Mouse (Mus musculus) thymus, adult 2 months (tissue): Measurements from ENCODE around the gene C1s1. TPM values are rescaled to one million over a fixed set of nuclear protein-coding genes. Genes with fewer than 3 reads are reported as not detected.
A peak's percentile ranks its signal among the peaks of the same experiment; 100 is the strongest.
"Not testable (repeated sequence)": the region's sequence is repeated elsewhere in the genome, so short reads cannot be mapped to it uniquely, and the experiment has no call there.

ENCODE experiments used
- DNase-seq: peaks from one replicate; pipeline ENCODE4 v3.0.0; 2021
- H3K27ac ChIP-seq: fragments of 200-500 bp; 2 replicates; pipeline ENCODE4 v1.5.1; 2012; ENCODE audit warnings: low read length, control low read depth; ENCODE audit not compliant: control insufficient read depth, insufficient read depth
- H3K27me3 ChIP-seq: fragments of 200-500 bp; 2 replicates; pipeline ENCODE4 v1.6.1; 2012; ENCODE audit warnings: mild to moderate bottlenecking, low read length, moderate library complexity, mixed read lengths; ENCODE audit not compliant: control insufficient read depth, insufficient read depth
- H3K36me3 ChIP-seq: fragments of 200-500 bp; 2 replicates; pipeline ENCODE4 v1.6.1; 2012; ENCODE audit warnings: mild to moderate bottlenecking, low read length, moderate library complexity; ENCODE audit not compliant: control insufficient read depth, insufficient read depth
- H3K4me1 ChIP-seq: fragments of 200-500 bp; replicated peaks from 2 replicates; pipeline ENCODE4 v1.6.1; 2012; ENCODE audit warnings: low read length; ENCODE audit not compliant: control insufficient read depth, insufficient read depth
- H3K4me3 ChIP-seq: fragments of 200-500 bp; 2 replicates; pipeline ENCODE4 v1.5.1; 2012; ENCODE audit warnings: mild to moderate bottlenecking, low read length, control low read depth, moderate library complexity; ENCODE audit not compliant: control insufficient read depth, insufficient read depth
- CTCF ChIP-seq: fragments of 200-500 bp; IDR thresholded peaks from 2 replicates; pipeline ENCODE4 v1.5.1; 2012; ENCODE audit warnings: mild to moderate bottlenecking, control low read depth, low read length, moderate library complexity, borderline replicate concordance; ENCODE audit not compliant: control insufficient read depth, poor library complexity, insufficient read depth; ENCODE audit errors: extremely low read depth
- POLR2A ChIP-seq: fragments of 200-500 bp; IDR thresholded peaks from 2 replicates; pipeline ENCODE4 v1.6.1; 2012; ENCODE audit warnings: mild to moderate bottlenecking, low read length, control low read depth, moderate library complexity; ENCODE audit not compliant: control insufficient read depth, poor library complexity, insufficient read depth; ENCODE audit errors: extremely low read depth
- WGBS: fragments of 180-500 bp; shearing (Covaris S2); methylation state at CpG from one replicate; pipeline ENCODE4 v1.1.7; 2018; 5-methylcytosine and 5-hydroxymethylcytosine counted together
- polyA plus RNA-seq: library from polyadenylated mRNA; depleted of rRNA; stranded (reverse); fragments of >200 nt; gene quantifications from 2 replicates; pipeline ENCODE4 v1.2.3, GENCODE M21; 2012; rRNA removed

Gene C1s1
- 17.3 and 26.8 TPM in 2 replicates for polyA plus RNA-seq

GRCm38 (mm10) chr6:124542284-124542683, at the start of gene C1s1:
TSS of gene C1s1 (minus strand) at chr6:124542359.
- not testable (repeated sequence) for H3K4me3 ChIP-seq, H3K36me3 ChIP-seq, H3K27me3 ChIP-seq, H3K27ac ChIP-seq, H3K4me1 ChIP-seq
- 0% methylated on average over 1 of the region's 1 CpGs for WGBS
- DNase-seq: peak; percentile 13

GRCm38 (mm10) chr6:124588771-124589170, 46.6 kb upstream of the C1s1 start:
- Histone ChIP-seq H3K27ac (no peak overlapping the region), H3K27me3 (no peaks in the 10 kb centered on the region), H3K36me3 (no peaks in the 10 kb centered on the region), H3K4me3 (no peak overlapping the region), H3K4me1 (no peaks in the 10 kb centered on the region)
- no peak for DNase-seq
- TF ChIP-seq POLR2A: no peak

- Histone ChIP-seq H3K27me3 (no peaks in the 10 kb centered on the region), H3K4me1 (no peaks in the 10 kb centered on the region), H3K36me3 (no peaks in the 10 kb centered on the region), H3K27ac (no peak overlapping the region), H3K4me3 (no peak overlapping the region)
- TF ChIP-seq POLR2A: no peak
- no peak for TF ChIP-seq CTCF
- WGBS: 87% methylated on average over 4 of the region's 4 CpGs
- no peak for DNase-seq
These were observed 44.1 kb upstream of the C1s1 start for GRCm38 (mm10) chr6:124586266-124586665.

- DNase-seq: no peak
- 88% methylated on average over 3 of the region's 3 CpGs for WGBS
- no peak overlapping the region for H3K27ac ChIP-seq
- H3K27me3 ChIP-seq: no peaks in the 10 kb centered on the region
- no peaks in the 10 kb centered on the region for H3K4me1 ChIP-seq
- H3K4me3 ChIP-seq: no peak overlapping the region
- no peak for TF ChIP-seq POLR2A
- no peaks in the 10 kb centered on the region for H3K36me3 ChIP-seq
These were observed 43.6 kb upstream of the C1s1 start for GRCm38 (mm10) chr6:124585761-124586160.

- Histone ChIP-seq H3K27me3 (no peaks in the 10 kb centered on the region), H3K27ac (no peak overlapping the region), H3K36me3 (no peaks in the 10 kb centered on the region), H3K4me3 (no peak overlapping the region), H3K4me1 (no peaks in the 10 kb centered on the region)
- 82% methylated on average over 3 of the region's 3 CpGs for WGBS
- TF ChIP-seq CTCF (no peak), POLR2A (no peak)
- DNase-seq: no peak
These were observed 42.8 kb upstream of the C1s1 start for GRCm38 (mm10) chr6:124584935-124585334.

GRCm38 (mm10) chr6:124582231-124582630, 40.1 kb upstream of the C1s1 start:
- Histone ChIP-seq H3K4me3 (no peak overlapping the region), H3K27ac (no peak overlapping the region), H3K27me3 (no peaks in the 10 kb centered on the region), H3K36me3 (no peaks in the 10 kb centered on the region), H3K4me1 (no peaks in the 10 kb centered on the region)
- WGBS: 96% methylated on average over 1 of the region's 1 CpGs
- DNase-seq: no peak
- no peak for TF ChIP-seq CTCF
- no peak for TF ChIP-seq POLR2A

- not testable (repeated sequence) for H3K36me3 ChIP-seq, DNase-seq, H3K4me3 ChIP-seq, H3K27me3 ChIP-seq, H3K27ac ChIP-seq, H3K4me1 ChIP-seq
- 76% methylated on average over 7 of the region's 7 CpGs for WGBS
These were observed 38.0 kb upstream of the C1s1 start for GRCm38 (mm10) chr6:124580155-124580554.

- H3K27ac ChIP-seq, H3K27me3 ChIP-seq, H3K4me1 ChIP-seq, DNase-seq, H3K36me3 ChIP-seq, H3K4me3 ChIP-seq: not testable (repeated sequence)
- WGBS: 95% methylated on average over 3 of the region's 3 CpGs
These were observed 33.1 kb upstream of the C1s1 start for GRCm38 (mm10) chr6:124575155-124575678.
